Mouse (Mus musculus): ENCODE data around the gene Olfr1305. TPM values are rescaled to one million over a fixed set of nuclear protein-coding genes. Genes with fewer than 3 reads are reported as not detected.

Olfr1305 gene
- polyA plus RNA-seq (2016; fragmentation: Nextera tagmentation; extraction: Ambion mirVana), result not detected in 2 replicates

- Histone ChIP-seq H3K4me1 (replicated peaks) (no peaks in the 10 kb centered on the region), H3K27ac (no peak within 1 kb of the TSS), H3K36me3 (no peaks in the 10 kb centered on the region), H3K9me3 (0 out of 2 replicates have a peak, but pooled peaks cover 3% of the 10 kb centered on the region), H3K4me3 (replicated peaks) (no peak within 1 kb of the TSS), H3K9ac (replicated peaks) (no peak within 1 kb of the TSS), H3K27me3 (no peaks in the 10 kb centered on the region), H3K4me2 (no peak within 1 kb of the TSS)
- WGBS, result 81% methylated on average over 2 of the region's 2 CpGs
- ATAC-seq (ENCODE audit: insufficient number of reproducible peaks, insufficient read depth, low FRiP score, low TSS enrichment, low read depth), result no peak
These were observed at the start of gene Olfr1305 for GRCm38 (mm10) chr2:111877049-111877448. TSS of gene Olfr1305 (minus strand) at chr2:111877149.

GRCm38 (mm10) chr2:111916171-111916570, 39.2 kb upstream of the Olfr1305 start, which contains the start of gene Olfr1306:
TSS of gene Olfr1306 (minus strand) at chr2:111916271.
- WGBS, result 78% methylated on average over 1 of the region's 1 CpGs
- H3K4me3 ChIP-seq (replicated peaks), result no peak within 1 kb of the TSS

GRCm38 (mm10) chr2:111820240-111820639, 56.7 kb downstream of the Olfr1305 start, which contains the start of gene Olfr1303:
TSS of gene Olfr1303 (minus strand) at chr2:111820340.
- no peak for ATAC-seq (ENCODE audit: insufficient number of reproducible peaks, insufficient read depth, low FRiP score, low TSS enrichment, low read depth)
- Histone ChIP-seq H3K4me1 (replicated peaks) (no peaks in the 10 kb centered on the region), H3K9ac (replicated peaks) (no peak within 1 kb of the TSS), H3K4me3 (replicated peaks) (no peak within 1 kb of the TSS), H3K36me3 (no peaks in the 10 kb centered on the region), H3K27me3 (no peaks in the 10 kb centered on the region), H3K9me3 (no peaks in the 10 kb centered on the region), H3K4me2 (no peak within 1 kb of the TSS), H3K27ac (no peak within 1 kb of the TSS)
- WGBS, result 91% methylated on average over 2 of the region's 2 CpGs

More at GRCm38 (mm10) chr2:111916171-111916570, 39.2 kb upstream of the Olfr1305 start, which contains the start of gene Olfr1306:
- no peaks in the 10 kb centered on the region for H3K4me1 ChIP-seq (replicated peaks)
- no peaks in the 10 kb centered on the region for H3K36me3 ChIP-seq
- no peak within 1 kb of the TSS for H3K4me2 ChIP-seq
- no peak within 1 kb of the TSS for H3K27ac ChIP-seq
- H3K9ac ChIP-seq (replicated peaks), result no peak within 1 kb of the TSS
- ATAC-seq (ENCODE audit: insufficient number of reproducible peaks, insufficient read depth, low FRiP score, low TSS enrichment, low read depth), result no peak
- no peaks in the 10 kb centered on the region for H3K27me3 ChIP-seq
- no peaks in the 10 kb centered on the region for H3K9me3 ChIP-seq

Other genes with a start within 250 kb of the Olfr1305 start
- not detected in 2 replicates for gene Olfr1298, start 227.9 kb downstream of the Olfr1305 start, polyA plus RNA-seq (2016; fragmentation: Nextera tagmentation; extraction: Ambion mirVana)
- not detected in 2 replicates for gene Olfr1299, start 215.7 kb downstream of the Olfr1305 start, polyA plus RNA-seq (2016; fragmentation: Nextera tagmentation; extraction: Ambion mirVana)
- gene Olfr1301, start 126.1 kb downstream of the Olfr1305 start, polyA plus RNA-seq (2016; fragmentation: Nextera tagmentation; extraction: Ambion mirVana), result not detected in 2 replicates
- gene Olfr1302, start 99.7 kb downstream of the Olfr1305 start, polyA plus RNA-seq (2016; fragmentation: Nextera tagmentation; extraction: Ambion mirVana), result not detected in 2 replicates
- not detected in 2 replicates for gene Olfr1303, start 56.8 kb downstream of the Olfr1305 start, polyA plus RNA-seq (2016; fragmentation: Nextera tagmentation; extraction: Ambion mirVana)
- not detected in 2 replicates for gene Olfr1306, start 39.1 kb upstream of the Olfr1305 start, polyA plus RNA-seq (2016; fragmentation: Nextera tagmentation; extraction: Ambion mirVana)
- gene Olfr1307, start 72.3 kb upstream of the Olfr1305 start, polyA plus RNA-seq (2016; fragmentation: Nextera tagmentation; extraction: Ambion mirVana), result not detected in 2 replicates
- gene Olfr1308, start 87.8 kb upstream of the Olfr1305 start, polyA plus RNA-seq (2016; fragmentation: Nextera tagmentation; extraction: Ambion mirVana), result not detected in 2 replicates
- gene Olfr1309, start 113.1 kb upstream of the Olfr1305 start, polyA plus RNA-seq (2016; fragmentation: Nextera tagmentation; extraction: Ambion mirVana), result not detected in 2 replicates
- gene Olfr1310, start 135.6 kb upstream of the Olfr1305 start, polyA plus RNA-seq (2016; fragmentation: Nextera tagmentation; extraction: Ambion mirVana), result not detected in 2 replicates
- gene Olfr1311, start 147.3 kb upstream of the Olfr1305 start, polyA plus RNA-seq (2016; fragmentation: Nextera tagmentation; extraction: Ambion mirVana), result not detected in 2 replicates
- not detected in 2 replicates for gene Olfr1312, start 173.1 kb upstream of the Olfr1305 start, polyA plus RNA-seq (2016; fragmentation: Nextera tagmentation; extraction: Ambion mirVana)
- not detected in 2 replicates for gene Olfr1313, start 200.7 kb upstream of the Olfr1305 start, polyA plus RNA-seq (2016; fragmentation: Nextera tagmentation; extraction: Ambion mirVana)
- gene Olfr1314, start 219.6 kb upstream of the Olfr1305 start, polyA plus RNA-seq (2016; fragmentation: Nextera tagmentation; extraction: Ambion mirVana), result not detected in 2 replicates
- gene Olfr1315-ps1, start 238.3 kb upstream of the Olfr1305 start, polyA plus RNA-seq (2016; fragmentation: Nextera tagmentation; extraction: Ambion mirVana), result not detected in 2 replicates

All from limb, embryonic 12.5 days (tissue).